Mouse (Mus musculus) midbrain, postnatal 0 days (tissue): Measurements from ENCODE around the gene Cfap73. TPM values are rescaled to one million over a fixed set of nuclear protein-coding genes. Genes with fewer than 3 reads are reported as not detected.

ENCODE experiments used
- ATAC-seq: fragments of 200-750 bp; cut with Nextera tagmentation; 2 replicates; pipeline ENCODE4 v1.8.0; 2017; ENCODE audit warnings: moderate number of reproducible peaks, mild to moderate bottlenecking, moderate TSS enrichment, moderate library complexity; ENCODE audit not compliant: low FRiP score
- DNase-seq: peaks from one replicate; pipeline ENCODE4 v3.0.0-alpha.2; 2015; ENCODE audit warnings: low spot score
- H3K27ac ChIP-seq: fragments of 300-500 bp; sonication (generic); 2 replicates; pipeline ENCODE4 v1.5.1; 2014; ENCODE audit warnings: low read depth, mild to moderate bottlenecking, low read length, mixed read lengths
- H3K27me3 ChIP-seq: fragments of 300-500 bp; sonication (generic); 2 replicates; pipeline ENCODE4 v1.6.1; 2014; ENCODE audit warnings: low read length, control low read depth, mixed read lengths; ENCODE audit not compliant: insufficient read depth
- H3K36me3 ChIP-seq: fragments of 300-500 bp; sonication (generic); 2 replicates; pipeline ENCODE4 v1.6.1; 2014; ENCODE audit warnings: low read length, control low read depth, mixed read lengths; ENCODE audit not compliant: insufficient read depth
- H3K4me1 ChIP-seq: fragments of 300-500 bp; sonication (generic); 2 replicates; pipeline ENCODE4 v1.6.1; 2014; ENCODE audit warnings: mild to moderate bottlenecking, control low read depth, antibody characterized with exemption, low read length, mixed read lengths; ENCODE audit not compliant: insufficient read depth
- H3K4me2 ChIP-seq: fragments of 300-500 bp; sonication (generic); 2 replicates; pipeline ENCODE4 v1.6.1; 2014; ENCODE audit warnings: low read depth, mild to moderate bottlenecking, low read length, mixed read lengths; ENCODE audit not compliant: poor library complexity, severe bottlenecking
- H3K4me3 ChIP-seq: fragments of 300-500 bp; sonication (generic); 2 replicates; pipeline ENCODE4 v1.5.1; 2014; ENCODE audit warnings: low read depth, mild to moderate bottlenecking, low read length, moderate library complexity
- H3K9ac ChIP-seq: fragments of 300-500 bp; sonication (generic); replicated peaks from 2 replicates; pipeline ENCODE4 v1.6.1; 2014; ENCODE audit warnings: mild to moderate bottlenecking, low read length, moderate library complexity, mixed read lengths; ENCODE audit not compliant: poor library complexity, severe bottlenecking
- H3K9me3 ChIP-seq: fragments of 300-500 bp; sonication (generic); 2 replicates; pipeline ENCODE4 v1.6.1; 2016; ENCODE audit warnings: low read length, control low read depth
- CTCF ChIP-seq: IDR thresholded peaks from 2 replicates; pipeline ENCODE4 v1.5.1; 2016; ENCODE audit warnings: antibody characterized with exemption, mild to moderate bottlenecking
- WGBS: fragments of 180-500 bp; shearing (Covaris S2); extraction: QIAGEN DNeasy Blood & Tissue Kit; methylation state at CpG from one replicate; pipeline ENCODE4 v1.1.7; 2014; 5-methylcytosine and 5-hydroxymethylcytosine counted together
- polyA plus RNA-seq: library from polyadenylated mRNA; unstranded; fragments of >200 nt; fragmentation: Nextera tagmentation; extraction: Ambion mirVana; gene quantifications from 2 replicates; pipeline ENCODE4 v1.2.1, GENCODE M21; 2015
- total RNA-seq: library from RNA; depleted of rRNA; stranded (reverse); fragments of >200 nt; gene quantifications from 2 replicates; pipeline ENCODE4 v1.2.3, GENCODE M21; 2014; rRNA removed

The Cfap73 gene
- total and polyA plus RNA-seq, 2 experiments from 2014 or later, result 0.60 to 0.62 TPM

- H3K36me3 ChIP-seq, result peaks cover 13% of the 10 kb centered on the region
- TF ChIP-seq CTCF, result no peak
- no peak for DNase-seq
- H3K27ac ChIP-seq, result no peak overlapping the region
- ATAC-seq, result no peak
- H3K9me3 ChIP-seq, result no peaks in the 10 kb centered on the region
- H3K4me2 ChIP-seq, result no peak overlapping the region
- 95% methylated on average over 4 of the region's 4 CpGs for WGBS
- H3K27me3 ChIP-seq, result no peaks in the 10 kb centered on the region
- H3K4me3 ChIP-seq, result no peak overlapping the region
- no peak overlapping the region for H3K9ac ChIP-seq
- H3K4me1 ChIP-seq, result peaks cover 5% of the 10 kb centered on the region; the same call in 1 of the 2 replicates
Measured at GRCm38 (mm10) chr5:120583511-120583910, 50.5 kb downstream of the Cfap73 start.

- Histone ChIP-seq H3K9me3 (no peaks in the 10 kb centered on the region), H3K9ac (no peak overlapping the region), H3K36me3 (peaks cover 13% of the 10 kb centered on the region), H3K27ac (no peak overlapping the region), H3K4me1 (peaks cover 5% of the 10 kb centered on the region; the same call in 1 of the 2 replicates), H3K27me3 (no peaks in the 10 kb centered on the region), H3K4me2 (no peak overlapping the region), H3K4me3 (no peak overlapping the region)
- ATAC-seq, result no peak
- no peak for DNase-seq
- no peak for TF ChIP-seq CTCF
- 86% methylated on average over 9 of the region's 9 CpGs for WGBS
Measured at GRCm38 (mm10) chr5:120582002-120582401, 52.0 kb downstream of the Cfap73 start.

GRCm38 (mm10) chr5:120579898-120580626 is 54.0 kb downstream of the Cfap73 start:
- H3K4me3 ChIP-seq, result no peak overlapping the region
- H3K9me3 ChIP-seq, result no peaks in the 10 kb centered on the region
- no peak overlapping the region for H3K27ac ChIP-seq
- H3K4me2 ChIP-seq, result no peak overlapping the region
- TF ChIP-seq CTCF, result no peak
- DNase-seq, result peak; percentile 46
- no peaks in the 10 kb centered on the region for H3K27me3 ChIP-seq
- H3K36me3 ChIP-seq, result peaks cover 13% of the 10 kb centered on the region
- no peak overlapping the region for H3K9ac ChIP-seq
- peak; percentile 47; the same call in 1 of the 2 replicates for ATAC-seq
- peaks cover 5% of the 10 kb centered on the region; the same call in 1 of the 2 replicates for H3K4me1 ChIP-seq
- 79% methylated on average over 26 of the region's 26 CpGs for WGBS

GRCm38 (mm10) chr5:120579211-120579897 is 54.7 kb downstream of the Cfap73 start:
- Histone ChIP-seq H3K9me3 (no peaks in the 10 kb centered on the region), H3K9ac (no peak overlapping the region), H3K4me1 (peaks cover 5% of the 10 kb centered on the region; the same call in 1 of the 2 replicates), H3K27ac (no peak overlapping the region), H3K4me2 (no peak overlapping the region), H3K27me3 (no peaks in the 10 kb centered on the region), H3K4me3 (no peak overlapping the region), H3K36me3 (peaks cover 9% of the 10 kb centered on the region)
- DNase-seq (peak; percentile 61), ATAC-seq (0 out of 2 replicates have a peak, but pooled peaks have one; percentile 31)
- WGBS, result 57% methylated on average over 26 of the region's 26 CpGs
- TF ChIP-seq CTCF, result no peak

GRCm38 (mm10) chr5:120578504-120579081 is 55.4 kb downstream of the Cfap73 start:
- 61% methylated on average over 12 of the region's 12 CpGs for WGBS
- Histone ChIP-seq H3K4me2 (no peak overlapping the region), H3K36me3 (peaks cover 4% of the 10 kb centered on the region; the same call in 1 of the 2 replicates), H3K9me3 (no peaks in the 10 kb centered on the region), H3K27ac (no peak overlapping the region), H3K9ac (no peak overlapping the region), H3K27me3 (no peaks in the 10 kb centered on the region), H3K4me1 (peaks cover 5% of the 10 kb centered on the region; the same call in 1 of the 2 replicates), H3K4me3 (no peak overlapping the region)
- DNase-seq (no peak), ATAC-seq (no peak)
- TF ChIP-seq CTCF, result no peak

Other genes with a start within 250 kb of the Cfap73 start
- gene Lhx5, start 202.5 kb downstream of the Cfap73 start, total RNA-seq, result 27.0 and 30.3 TPM in 2 replicates
- gene Lhx5, start 202.5 kb downstream of the Cfap73 start, polyA plus RNA-seq, result 13.9 and 14.7 TPM in 2 replicates
- gene Sdsl, start 161.4 kb downstream of the Cfap73 start, total RNA-seq, result 3.4 and 4.4 TPM in 2 replicates
- gene Sdsl, start 161.4 kb downstream of the Cfap73 start, polyA plus RNA-seq, result 5.8 and 6.0 TPM in 2 replicates
- gene Sds, start 157.7 kb downstream of the Cfap73 start, total RNA-seq, result not detected in 2 replicates
- gene Sds, start 157.7 kb downstream of the Cfap73 start, polyA plus RNA-seq, result 0.17 and 0.23 TPM in 2 replicates
- 26.7 and 27.9 TPM in 2 replicates for gene Plbd2, start 130.6 kb downstream of the Cfap73 start, total RNA-seq
- gene Plbd2, start 130.6 kb downstream of the Cfap73 start, polyA plus RNA-seq, result 49.9 and 52.9 TPM in 2 replicates
- gene Slc8b1, start 123.1 kb downstream of the Cfap73 start, total RNA-seq, result 1.9 and 2.1 TPM in 2 replicates
- gene Slc8b1, start 123.1 kb downstream of the Cfap73 start, polyA plus RNA-seq, result 2.5 and 2.7 TPM in 2 replicates
- gene Tpcn1, start 45.6 kb downstream of the Cfap73 start, total RNA-seq, result 11.6 and 25.3 TPM in 2 replicates
- gene Tpcn1, start 45.6 kb downstream of the Cfap73 start, polyA plus RNA-seq, result 9.3 and 9.4 TPM in 2 replicates
- 0.94 and 1.3 TPM in 2 replicates for gene Iqcd, start 45.2 kb downstream of the Cfap73 start, total RNA-seq
- gene Iqcd, start 45.2 kb downstream of the Cfap73 start, polyA plus RNA-seq, result 0.86 and 1.5 TPM in 2 replicates
- gene Rita1, start 21.6 kb downstream of the Cfap73 start, total RNA-seq, result 32.3 and 43.6 TPM in 2 replicates
- gene Rita1, start 21.6 kb downstream of the Cfap73 start, polyA plus RNA-seq, result 31.4 and 33.9 TPM in 2 replicates
- gene Ddx54, start 21.5 kb downstream of the Cfap73 start, total RNA-seq, result 36.2 and 37.8 TPM in 2 replicates
- gene Ddx54, start 21.5 kb downstream of the Cfap73 start, polyA plus RNA-seq, result 31.7 and 32.6 TPM in 2 replicates
- 18.1 and 24.7 TPM in 2 replicates for gene Rasal1, start 14.6 kb upstream of the Cfap73 start, total RNA-seq
- 8.2 and 9.9 TPM in 2 replicates for gene Rasal1, start 14.6 kb upstream of the Cfap73 start, polyA plus RNA-seq
- 240 and 242 TPM in 2 replicates for gene Dtx1, start 77.7 kb upstream of the Cfap73 start, total RNA-seq
- gene Dtx1, start 77.7 kb upstream of the Cfap73 start, polyA plus RNA-seq, result 63.0 and 67.9 TPM in 2 replicates
- 0.27 and 1.4 TPM in 2 replicates for gene Oas2, start 115.6 kb upstream of the Cfap73 start, total RNA-seq
- gene Oas2, start 115.6 kb upstream of the Cfap73 start, polyA plus RNA-seq, result 0.31 and 0.37 TPM in 2 replicates
- gene Oas3, start 143.4 kb upstream of the Cfap73 start, total RNA-seq, result 0.80 and 1.3 TPM in 2 replicates
- gene Oas3, start 143.4 kb upstream of the Cfap73 start, polyA plus RNA-seq, result 0.54 and 0.57 TPM in 2 replicates
- gene Oas1e, start 161.3 kb upstream of the Cfap73 start, total RNA-seq, result 0.28 and 1.0 TPM in 2 replicates
- 0.49 and 0.68 TPM in 2 replicates for gene Oas1e, start 161.3 kb upstream of the Cfap73 start, polyA plus RNA-seq
- 0.71 and 0.99 TPM in 2 replicates for gene Oas1c, start 178.3 kb upstream of the Cfap73 start, total RNA-seq
- 0.59 and 0.62 TPM in 2 replicates for gene Oas1c, start 178.3 kb upstream of the Cfap73 start, polyA plus RNA-seq
- not detected in 2 replicates for gene Oas1f, start 213.1 kb upstream of the Cfap73 start, total RNA-seq
- not detected in 2 replicates for gene Oas1f, start 213.1 kb upstream of the Cfap73 start, polyA plus RNA-seq
- not detected in 2 replicates for gene Oas1h, start 227.2 kb upstream of the Cfap73 start, total RNA-seq
- not detected in 2 replicates for gene Oas1h, start 227.2 kb upstream of the Cfap73 start, polyA plus RNA-seq